Mouse (Mus musculus) urinary bladder, postnatal 36 days (tissue): Measurements from ENCODE around the gene Masp2.
A peak's percentile ranks its signal among the peaks of the same experiment; 100 is the strongest.

Experiments
- DNase-seq, 2 experiments: peaks; one replicate each; pipeline ENCODE4 v3.0.0; 2022; ENCODE audit warnings: low spot score in 2 of 2, mixed read lengths in 1 of 2

The Masp2 gene

GRCm38 (mm10) chr4:148602357-148603120 is at the start of gene Masp2:
Masp2 (plus strand) TSS chr4:148602554.
- DNase-seq: no peak

- no peak for DNase-seq
These were observed 44.6 kb upstream of the Masp2 start for GRCm38 (mm10) chr4:148557766-148558165.

GRCm38 (mm10) chr4:148558297-148559000 is 43.9 kb upstream of the Masp2 start, which contains the start of gene Exosc10:
Exosc10 (plus strand) TSS chr4:148558429.
- DNase-seq: peak; percentile 80 to 85

GRCm38 (mm10) chr4:148562676-148563075 is 39.7 kb upstream of the Masp2 start:
- DNase-seq: no peak

- DNase-seq: peak; percentile 46 to 65
These were observed 38.8 kb upstream of the Masp2 start for GRCm38 (mm10) chr4:148563595-148563994.

- DNase-seq: no peak
These were observed 32.2 kb upstream of the Masp2 start for GRCm38 (mm10) chr4:148570138-148570537.

GRCm38 (mm10) chr4:148570693-148571295 is 31.6 kb upstream of the Masp2 start:
- DNase-seq: peak in 1 of 2 experiments; percentile 44

- DNase-seq: peak in 1 of 2 experiments; percentile 57
These were observed 29.1 kb upstream of the Masp2 start for GRCm38 (mm10) chr4:148573222-148573621.

- DNase-seq: no peak
These were observed 21.6 kb upstream of the Masp2 start for GRCm38 (mm10) chr4:148580765-148581164.

GRCm38 (mm10) chr4:148581422-148581821 is 20.9 kb upstream of the Masp2 start:
- DNase-seq: no peak

GRCm38 (mm10) chr4:148583257-148583656 is 19.1 kb upstream of the Masp2 start:
- DNase-seq: no peak

- no peak for DNase-seq
These were observed 15.7 kb upstream of the Masp2 start for GRCm38 (mm10) chr4:148586648-148587047.

GRCm38 (mm10) chr4:148588793-148589192 is 13.6 kb upstream of the Masp2 start:
- DNase-seq: no peak

GRCm38 (mm10) chr4:148589565-148589964 is 12.8 kb upstream of the Masp2 start:
- DNase-seq: peak in 1 of 2 experiments; percentile 31

- DNase-seq: no peak
These were observed 11.8 kb upstream of the Masp2 start for GRCm38 (mm10) chr4:148590421-148591170.

- peak; percentile 95 to 98 for DNase-seq
These were observed 11.2 kb upstream of the Masp2 start, which contains the start of gene Srm for GRCm38 (mm10) chr4:148591171-148591630. Srm (plus strand) TSS chr4:148591503.

GRCm38 (mm10) chr4:148591637-148592380 is 10.5 kb upstream of the Masp2 start:
- DNase-seq: no peak

- DNase-seq: no peak
These were observed 8.4 kb upstream of the Masp2 start for GRCm38 (mm10) chr4:148593996-148594395.

- no peak for DNase-seq
These were observed 6.4 kb upstream of the Masp2 start for GRCm38 (mm10) chr4:148595916-148596315.

GRCm38 (mm10) chr4:148596731-148597130 is 5.6 kb upstream of the Masp2 start:
- DNase-seq: no peak

- no peak for DNase-seq
These were observed 3.5 kb upstream of the Masp2 start for GRCm38 (mm10) chr4:148598826-148599225.
